Mouse (Mus musculus) heart, adult 18-20 months (tissue): Measurements from ENCODE around the gene Dnase1l3. TPM values are rescaled to one million over a fixed set of nuclear protein-coding genes. Genes with fewer than 3 reads are reported as not detected.

Experiments used
- DNase-seq, 2 experiments: peaks; one replicate each; pipeline ENCODE4 v3.0.0; 2021 to 2022; ENCODE audit warnings: mixed read lengths in 1 of 2
- total RNA-seq, 2 experiments: library from RNA; stranded (reverse); gene quantifications; 2 replicates each; pipeline ENCODE4 v1.2.3; 2021

Gene Dnase1l3
- total RNA-seq, 2 experiments from 2014 or later = 0.15 to 0.95 TPM

GRCm38 (mm10) chr14:7932151-7932550, 62.2 kb downstream of the Dnase1l3 start:
- no peak for DNase-seq

- DNase-seq = no peak
Measured at GRCm38 (mm10) chr14:7929029-7929428, 65.3 kb downstream of the Dnase1l3 start.

- DNase-seq = no peak
Measured at GRCm38 (mm10) chr14:7928362-7928761, 66.0 kb downstream of the Dnase1l3 start.

GRCm38 (mm10) chr14:7923635-7924034, 70.7 kb downstream of the Dnase1l3 start:
- DNase-seq = no peak

GRCm38 (mm10) chr14:7921459-7921858, 72.9 kb downstream of the Dnase1l3 start:
- DNase-seq = no peak

- DNase-seq = no peak
Measured at GRCm38 (mm10) chr14:7919921-7920320, 74.5 kb downstream of the Dnase1l3 start.

GRCm38 (mm10) chr14:7919309-7919708, 75.1 kb downstream of the Dnase1l3 start:
- DNase-seq = no peak

- DNase-seq = no peak
Measured at GRCm38 (mm10) chr14:7918150-7918991, 76.0 kb downstream of the Dnase1l3 start.

Other genes starting within 250 kb of the Dnase1l3 start
- not detected for gene Gm26661, start 203.0 kb downstream of the Dnase1l3 start, total RNA-seq
- 10 to 100 TPM; 21.8 to 22.6 TPM for gene Flnb, start 176.6 kb downstream of the Dnase1l3 start, total RNA-seq
- gene Gm45521, start 37.3 kb downstream of the Dnase1l3 start, total RNA-seq = not detected
- 10 to 100 TPM; 11.0 TPM for gene Abhd6, start 8.3 kb upstream of the Dnase1l3 start, total RNA-seq
- 10 to 100 TPM; 28.0 to 30.3 TPM for gene Rpp14, start 85.8 kb upstream of the Dnase1l3 start, total RNA-seq
- 10 to 100 TPM; 22.0 to 25.2 TPM for gene Pxk, start 103.6 kb upstream of the Dnase1l3 start, total RNA-seq
- gene Pdhb, start 178.5 kb upstream of the Dnase1l3 start, total RNA-seq = 100 to 1,000 TPM; 840 to 892 TPM
- 1 to 10 TPM; 8.4 to 9.0 TPM for gene Kctd6, start 219.6 kb upstream of the Dnase1l3 start, total RNA-seq